Mouse (Mus musculus): ENCODE measurements around the gene C87436.

DNA sequence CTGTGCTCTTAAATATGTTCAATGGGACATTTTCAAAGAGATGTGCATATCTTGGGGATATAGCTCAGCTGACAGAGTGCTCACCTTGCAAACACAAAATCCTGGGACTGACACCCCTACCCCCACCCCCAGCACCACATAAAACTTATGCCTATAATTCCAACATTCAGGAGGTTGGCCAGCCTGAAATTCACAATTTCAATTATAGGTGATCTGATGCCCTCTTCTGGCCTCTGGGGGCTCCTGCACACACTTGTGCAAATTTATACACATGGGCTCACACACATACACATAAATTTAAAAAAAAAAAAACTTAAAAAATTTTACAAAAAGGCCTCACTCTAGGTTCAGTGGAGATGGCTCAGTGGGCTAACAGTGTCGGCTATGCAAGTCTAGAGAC lies 45.0 kb upstream of the C87436 start:
- TF ChIP-seq CTCF (IDR thresholded peaks at IDR 0.05; ENCODE audit: borderline replicate concordance, insufficient read depth, low read depth, low read length), result no peak
- no peak for TF ChIP-seq POLR2A (IDR thresholded peaks at IDR 0.05; ENCODE audit: borderline replicate concordance, insufficient read depth, low read length)

Measured in cerebellum, adult 2 months (tissue).